Comparison of ENCODE assay signal across 12 mouse cellular contexts in genomic region chr14:16957802-16958201, GRCm38 (mm10).
DNase-seq lines count a peak whose midpoint lies in the region; ATAC-seq and TF ChIP-seq lines count a peak whose summit lies in the region.
"Had no signal": no experiment of that assay in that cellular context is flagged by ENCODE, and none has a peak within 500 bp of the region (broad histone marks: within the 10 kb centered on the region; RNA-seq: fewer than 3 reads in every experiment).

No protein-coding gene starts in this region.

- no peaks in the 10 kb centered on the region for H3K27me3 ChIP-seq in kidney, adult 2 months (replicated peaks; ENCODE audit: control insufficient read depth, insufficient read depth, low read length)
- no peaks in the 10 kb centered on the region for H3K27me3 ChIP-seq in forebrain, embryonic 11.5 days (ENCODE audit: control insufficient read depth, insufficient read depth, low read length)
- no peaks in the 10 kb centered on the region for H3K27me3 ChIP-seq in cerebellum, adult 2 months (ENCODE audit: control insufficient read depth, insufficient read depth, low read length)
- H3K27me3 ChIP-seq: hindbrain, embryonic 13.5 days had no signal

- H3K36me3 ChIP-seq in kidney, adult 2 months (ENCODE audit: control insufficient read depth, insufficient read depth, low read length) = no peaks in the 10 kb centered on the region
- no peaks in the 10 kb centered on the region for H3K36me3 ChIP-seq in forebrain, embryonic 11.5 days (ENCODE audit: control insufficient read depth, insufficient read depth, low read length)
- H3K36me3 ChIP-seq: G1E; hindbrain, embryonic 13.5 days had no signal

- no peak overlapping the region for H3K27ac ChIP-seq in kidney, adult 2 months (ENCODE audit: insufficient read depth, low read depth, low read length)
- no peak overlapping the region for H3K27ac ChIP-seq in forebrain, embryonic 11.5 days (ENCODE audit: low read depth, low read length)
- no peak overlapping the region for H3K27ac ChIP-seq in cerebellum, adult 2 months (ENCODE audit: insufficient read depth, low read length)
- H3K27ac ChIP-seq: hindbrain, embryonic 13.5 days had no signal

- DNase-seq in heart, postnatal 10 days = peak; percentile 51 to 56
- DNase-seq in heart, adult 9 months (ENCODE audit: low spot score in 2 of 2) = no peak
- peak; percentile 32 for DNase-seq in adrenal gland, adult 8-10 months
- DNase-seq in kidney, adult 2 months = peak; percentile 62
- peak; percentile 70 for DNase-seq in lung, postnatal 14 days
- no peak for DNase-seq in forebrain, embryonic 11.5 days (ENCODE audit: low spot score)
- no peak for DNase-seq in cerebellum, adult 2 months
- no peak for DNase-seq in yolk sac, embryonic 10.5 days (ENCODE audit: low spot score)
- DNase-seq: cerebellum, postnatal 10 days; right cerebral cortex, postnatal 14 days had no signal

- H3K4me1 ChIP-seq in kidney, adult 2 months (ENCODE audit: control insufficient read depth, insufficient read depth, low read length) = no peaks in the 10 kb centered on the region
- H3K4me1 ChIP-seq in forebrain, embryonic 11.5 days (replicated peaks; ENCODE audit: control insufficient read depth, insufficient read depth, low read length) = no peaks in the 10 kb centered on the region
- no peaks in the 10 kb centered on the region for H3K4me1 ChIP-seq in cerebellum, adult 2 months (ENCODE audit: control insufficient read depth, insufficient read depth, low read length)
- H3K4me1 ChIP-seq: hindbrain, embryonic 13.5 days had no signal

- ATAC-seq in forebrain, embryonic 11.5 days (replicated peaks; ENCODE audit: low FRiP score) = no peak

- 12% methylated on average over 3 of the region's 3 CpGs for WGBS in kidney, adult 2 months
- 69% methylated on average over 3 of the region's 3 CpGs for WGBS in forebrain, embryonic 11.5 days
- 36% methylated on average over 3 of the region's 3 CpGs for WGBS in cerebellum, adult 2 months

- no peak overlapping the region for H3K9ac ChIP-seq in forebrain, embryonic 11.5 days (ENCODE audit: low read length)
- H3K9ac ChIP-seq: hindbrain, embryonic 13.5 days had no signal

- H3K9me3 ChIP-seq in forebrain, embryonic 11.5 days (ENCODE audit: control insufficient read depth, low read length) = no peaks in the 10 kb centered on the region
- H3K9me3 ChIP-seq: G1E; hindbrain, embryonic 13.5 days had no signal

- intact Hi-C loops in heart, postnatal 10 days (cut with DNase I) = no loop called here

- TF ChIP-seq POLR2A in kidney, adult 2 months (IDR thresholded peaks at IDR 0.05; ENCODE audit: low read depth, low read length) = no peak
- no peak for TF ChIP-seq POLR2A in cerebellum, adult 2 months (IDR thresholded peaks at IDR 0.05; ENCODE audit: borderline replicate concordance, insufficient read depth, low read length)

- H3K4me2 ChIP-seq in forebrain, embryonic 11.5 days (ENCODE audit: low read depth, low read length, severe bottlenecking) = no peak overlapping the region
- H3K4me2 ChIP-seq: hindbrain, embryonic 13.5 days had no signal

- H3K4me3 ChIP-seq in kidney, adult 2 months (ENCODE audit: insufficient read depth, low read depth, low read length) = no peak overlapping the region
- no peak overlapping the region for H3K4me3 ChIP-seq in forebrain, embryonic 11.5 days (ENCODE audit: low read depth, low read length)
- H3K4me3 ChIP-seq in cerebellum, adult 2 months (replicated peaks; ENCODE audit: insufficient read depth, low read depth, low read length) = no peak overlapping the region
- H3K4me3 ChIP-seq: hindbrain, embryonic 13.5 days had no signal

- TF ChIP-seq CTCF in kidney, adult 2 months (conservative IDR thresholded peaks at IDR 0.05; ENCODE audit: insufficient read depth, insufficient read length, low read depth, low read length) = no peak
- no peak for TF ChIP-seq CTCF in cerebellum, adult 2 months (IDR thresholded peaks at IDR 0.05; ENCODE audit: borderline replicate concordance, insufficient read depth, low read depth, low read length)

Comparison
In these comparisons a context has a peak if more than half of its experiments do, and no peak if none do; other contexts are left out.
1. DNase-seq: peak in heart, postnatal 10 days (2 of 2), adrenal gland, adult 8-10 months (single experiment), kidney, adult 2 months (single experiment) and lung, postnatal 14 days (single experiment); none in heart, adult 9 months (0 of 2), forebrain, embryonic 11.5 days (single experiment), cerebellum, adult 2 months (0 of 2) and yolk sac, embryonic 10.5 days (single experiment).